Mouse (Mus musculus): ENCODE data around the gene Snapc5.
"Not testable (repeated sequence)": the region's sequence is repeated elsewhere in the genome, so short reads cannot be mapped to it uniquely, and the experiment has no call there.

The Snapc5 gene

GRCm38 (mm10) chr9:64198763-64199418 is 19.8 kb downstream of the Snapc5 start:
- DNase-seq (ENCODE audit: extremely low spot score, low spot score) = not testable (repeated sequence)

GRCm38 (mm10) chr9:64199897-64200296 is 20.8 kb downstream of the Snapc5 start:
- DNase-seq (ENCODE audit: extremely low spot score, low spot score) = no peak

DNA sequence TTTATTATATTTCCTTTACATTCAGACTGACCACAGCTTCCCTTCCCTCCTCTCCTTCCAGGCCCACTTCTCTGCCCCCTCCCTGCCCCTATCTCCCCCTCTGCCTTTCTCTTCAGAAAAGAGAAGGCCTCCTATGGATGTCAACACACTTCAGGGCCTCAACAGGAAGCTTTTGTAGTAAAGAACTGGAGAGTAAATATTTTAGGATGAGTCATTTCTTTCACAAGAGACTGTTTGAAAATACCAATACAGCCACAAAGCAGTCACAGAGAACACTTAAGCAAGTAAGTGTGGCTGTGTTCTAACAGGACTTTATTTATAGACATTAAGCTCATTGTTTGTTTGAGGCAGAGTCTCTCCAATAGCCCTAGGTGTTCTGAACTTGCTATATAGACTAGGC is 23.3 kb downstream of the Snapc5 start:
- DNase-seq (ENCODE audit: extremely low spot score, low spot score) = no peak

DNA sequence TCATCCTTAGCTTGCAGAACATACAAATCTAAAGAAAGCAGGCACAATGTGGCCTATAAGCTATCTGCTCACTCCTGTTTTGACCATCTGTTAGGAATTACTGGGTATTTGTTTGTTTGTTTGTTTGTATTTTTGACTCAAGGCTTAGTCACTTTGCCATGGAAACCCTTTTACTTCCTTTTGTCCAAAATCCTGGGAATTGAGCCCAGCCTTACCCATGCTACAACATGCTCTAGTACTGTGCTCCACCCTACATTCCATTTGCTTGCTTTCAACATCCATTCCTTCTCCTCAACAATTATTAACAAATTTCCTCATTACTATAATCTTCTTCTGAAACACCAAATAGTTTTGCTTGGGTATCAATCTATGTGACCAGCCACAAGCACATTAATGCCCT is 23.8 kb downstream of the Snapc5 start:
- DNase-seq (ENCODE audit: extremely low spot score, low spot score) = no peak

DNA sequence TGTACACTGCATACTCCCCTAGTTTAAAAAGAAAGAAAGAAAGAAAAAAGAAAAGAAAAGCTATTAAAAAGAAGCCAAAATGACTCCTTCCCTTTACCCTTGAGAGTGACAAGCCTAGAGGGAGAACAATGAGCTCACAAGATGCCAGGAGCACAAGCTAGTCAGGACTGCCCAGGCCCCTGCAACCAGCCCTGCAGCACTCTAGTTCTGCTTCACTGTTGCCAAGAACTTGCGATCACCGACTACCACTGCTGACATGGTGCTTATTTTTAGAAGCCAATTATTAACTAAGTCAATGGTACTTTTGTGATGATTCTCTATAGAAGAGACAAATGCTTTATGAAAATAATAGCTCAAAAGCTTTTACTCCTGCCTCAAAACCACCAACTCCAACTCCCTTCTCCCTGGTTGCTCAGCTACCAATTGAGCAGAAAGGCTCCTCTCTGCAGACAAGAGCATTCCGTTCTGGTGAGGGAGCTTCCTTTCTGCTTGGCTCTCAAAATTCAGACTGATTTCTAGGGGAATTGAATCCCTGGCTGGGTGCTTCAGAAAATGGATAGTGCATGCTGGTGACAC is 28.5 kb downstream of the Snapc5 start:
- no peak for DNase-seq (ENCODE audit: extremely low spot score, low spot score)

DNA sequence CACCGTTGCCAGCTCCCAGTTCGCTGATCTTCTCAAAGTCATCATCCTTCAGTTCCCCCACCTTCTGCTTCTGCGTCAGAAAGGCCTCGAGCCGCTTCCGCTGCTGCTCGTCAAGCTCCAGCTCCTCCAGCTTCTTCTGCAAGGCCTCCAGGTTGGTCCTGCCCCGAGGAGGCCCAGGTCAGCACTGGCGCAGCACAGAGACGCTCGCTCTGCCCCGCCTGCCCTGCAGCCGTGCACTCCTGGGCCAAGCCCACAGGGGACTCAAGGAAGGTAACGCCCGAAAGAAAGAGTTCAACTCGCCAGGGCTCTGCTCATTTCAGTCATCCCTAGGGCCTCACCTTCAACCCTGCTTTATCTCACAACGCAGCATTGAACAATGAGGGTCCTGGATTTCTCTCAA is 35.4 kb downstream of the Snapc5 start:
- no peak for DNase-seq (ENCODE audit: extremely low spot score, low spot score)

DNA sequence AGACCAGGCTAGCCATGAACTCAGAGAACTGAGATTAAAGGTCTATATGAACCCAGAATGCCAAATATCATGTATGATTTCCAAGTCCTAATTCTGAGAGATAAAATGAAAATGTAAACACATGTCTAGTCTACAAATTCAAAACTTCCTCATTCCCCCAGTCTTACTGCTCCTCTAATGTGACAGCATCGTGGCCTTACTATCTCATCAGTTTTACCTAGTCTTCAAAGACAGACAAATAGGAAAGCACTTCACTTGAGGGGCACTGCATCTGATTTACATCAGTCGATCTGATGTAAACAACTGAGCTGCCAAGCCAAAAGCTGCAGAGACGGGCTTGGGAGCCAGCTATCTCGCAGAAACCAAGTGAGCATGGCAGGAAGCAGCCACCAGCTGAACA is 37.0 kb downstream of the Snapc5 start:
- DNase-seq (ENCODE audit: extremely low spot score, low spot score) = no peak

- DNase-seq (ENCODE audit: extremely low spot score, low spot score) = no peak
These were observed 37.6 kb downstream of the Snapc5 start for GRCm38 (mm10) chr9:64216641-64217040.

DNA sequence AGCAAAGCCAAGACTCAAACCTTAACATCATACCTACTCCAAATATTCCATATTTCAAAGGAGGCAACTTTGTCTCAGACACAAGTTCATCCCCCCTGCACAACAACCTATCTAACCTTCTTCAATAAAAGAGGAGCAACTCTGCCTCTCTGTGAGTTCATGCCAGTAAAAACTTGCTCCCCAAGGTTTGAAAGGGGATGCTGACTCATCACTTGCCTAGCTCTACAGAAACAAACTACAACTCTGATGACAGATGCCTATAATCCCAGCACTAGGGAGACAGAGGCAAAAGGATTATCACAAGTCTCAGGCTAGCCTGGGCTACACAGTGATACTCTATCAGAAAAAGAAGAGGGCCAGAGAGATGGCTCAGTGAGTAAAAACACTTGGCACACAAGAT is 38.8 kb downstream of the Snapc5 start:
- DNase-seq (ENCODE audit: extremely low spot score, low spot score) = no peak

DNA sequence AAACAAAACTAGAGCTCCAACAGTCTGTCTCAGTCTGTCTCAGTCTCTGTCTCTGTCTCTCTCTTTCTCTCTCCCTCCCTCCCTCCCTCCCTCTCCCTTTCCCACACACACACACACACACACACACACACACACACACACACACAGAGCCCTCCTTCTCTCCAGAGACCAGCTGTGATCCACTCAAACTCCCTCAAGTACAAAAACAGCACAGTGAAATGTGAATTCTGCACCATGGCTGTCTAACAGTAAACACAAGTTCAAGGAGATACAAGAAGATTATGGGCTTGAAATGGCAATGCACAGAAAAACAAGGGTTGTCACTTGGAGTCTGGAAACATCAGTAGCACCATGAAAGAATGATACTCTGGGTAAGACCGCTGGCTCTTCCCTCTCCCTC is 40.2 kb downstream of the Snapc5 start:
- no peak for DNase-seq (ENCODE audit: extremely low spot score, low spot score)

- no peak for DNase-seq (ENCODE audit: extremely low spot score, low spot score)
These were observed 40.8 kb downstream of the Snapc5 start for GRCm38 (mm10) chr9:64219772-64220420.

DNA sequence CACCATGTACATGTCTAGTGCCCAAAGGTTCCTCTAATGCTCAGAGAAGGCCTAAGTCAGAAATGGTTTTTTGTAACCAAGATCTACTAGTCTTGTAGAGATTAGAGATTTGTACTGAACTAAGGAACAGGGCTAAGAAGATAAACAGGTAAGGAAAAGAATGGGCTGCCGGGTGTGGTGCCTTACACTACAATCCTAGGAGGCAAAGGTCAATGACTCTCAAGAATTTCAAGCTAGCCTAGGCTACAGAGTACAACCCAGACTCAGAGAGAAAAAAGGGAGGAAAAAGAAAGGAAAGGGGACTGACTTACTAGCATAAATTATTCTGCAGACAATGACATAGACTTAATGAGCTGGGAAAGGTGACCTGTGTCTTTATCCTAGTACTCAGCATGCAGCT is 41.5 kb downstream of the Snapc5 start:
- DNase-seq (ENCODE audit: extremely low spot score, low spot score) = no peak

- no peak for DNase-seq (ENCODE audit: extremely low spot score, low spot score)
These were observed 42.4 kb downstream of the Snapc5 start for GRCm38 (mm10) chr9:64221480-64221879.

DNA sequence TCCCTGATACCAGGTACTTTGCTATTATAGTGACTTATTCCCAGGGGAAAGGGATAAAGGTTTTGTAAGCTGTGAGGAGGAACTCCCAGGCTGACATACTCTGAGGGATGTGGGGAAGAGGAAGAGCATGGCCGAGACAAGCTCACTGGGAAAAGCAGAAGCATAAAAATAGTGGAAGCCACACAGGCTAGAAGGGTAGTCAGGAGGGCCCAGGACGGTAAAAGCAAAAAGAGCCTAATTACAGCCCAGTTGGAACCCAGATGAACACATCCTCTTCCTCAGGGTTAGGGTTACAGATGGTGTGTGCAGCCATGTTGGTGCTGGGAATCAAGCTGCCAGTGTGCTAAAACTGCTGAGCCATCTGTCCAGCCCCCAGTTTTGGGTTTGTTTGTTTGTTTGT is 43.0 kb downstream of the Snapc5 start:
- no peak for DNase-seq (ENCODE audit: extremely low spot score, low spot score)

GRCm38 (mm10) chr9:64225805-64226204 is 46.7 kb downstream of the Snapc5 start:
- DNase-seq (ENCODE audit: extremely low spot score, low spot score) = no peak

GRCm38 (mm10) chr9:64227736-64228135 is 48.7 kb downstream of the Snapc5 start:
- DNase-seq (ENCODE audit: extremely low spot score, low spot score) = no peak

DNA sequence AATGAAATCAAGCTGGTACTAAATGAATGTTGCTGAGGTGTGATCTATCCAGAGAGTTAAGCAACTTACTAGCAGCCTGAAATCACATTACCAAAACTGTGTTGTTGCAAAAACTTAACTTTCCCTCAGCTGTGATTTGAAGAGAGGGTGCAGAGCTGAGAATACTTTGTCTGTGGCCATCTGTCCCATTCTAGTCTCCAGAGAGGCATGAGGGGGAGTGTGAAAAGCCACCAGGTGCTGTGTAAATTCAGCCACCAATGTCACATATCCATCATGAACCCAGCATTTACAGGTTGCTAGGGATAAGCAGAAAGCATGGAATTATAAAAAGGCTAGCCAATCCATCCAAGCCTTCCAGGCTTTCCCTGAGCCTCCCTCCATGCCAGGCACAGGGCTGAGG is 49.9 kb downstream of the Snapc5 start:
- DNase-seq (ENCODE audit: extremely low spot score, low spot score) = no peak

DNA sequence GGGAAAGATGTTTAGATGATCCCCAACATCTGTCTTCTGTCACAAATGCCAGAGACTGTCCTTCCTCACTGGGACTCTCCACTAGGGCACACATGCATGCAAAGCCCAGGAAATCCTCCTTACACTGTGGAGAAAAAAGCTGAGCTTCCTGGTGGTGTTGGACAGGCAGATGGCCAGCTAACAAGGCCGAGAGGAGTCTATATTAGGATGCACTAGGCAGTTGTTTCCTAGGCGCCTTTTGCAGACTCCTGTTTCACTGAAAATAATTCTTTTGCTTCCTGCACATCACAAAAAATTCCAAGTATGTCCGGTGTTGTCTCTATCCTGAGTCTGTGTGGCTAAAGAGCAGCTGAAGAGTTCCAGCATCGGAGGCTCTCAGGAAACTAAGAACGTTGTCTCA is 52.1 kb downstream of the Snapc5 start:
- DNase-seq (ENCODE audit: extremely low spot score, low spot score) = no peak

- DNase-seq (ENCODE audit: extremely low spot score, low spot score) = no peak
These were observed 52.6 kb downstream of the Snapc5 start for GRCm38 (mm10) chr9:64231674-64232073.

DNA sequence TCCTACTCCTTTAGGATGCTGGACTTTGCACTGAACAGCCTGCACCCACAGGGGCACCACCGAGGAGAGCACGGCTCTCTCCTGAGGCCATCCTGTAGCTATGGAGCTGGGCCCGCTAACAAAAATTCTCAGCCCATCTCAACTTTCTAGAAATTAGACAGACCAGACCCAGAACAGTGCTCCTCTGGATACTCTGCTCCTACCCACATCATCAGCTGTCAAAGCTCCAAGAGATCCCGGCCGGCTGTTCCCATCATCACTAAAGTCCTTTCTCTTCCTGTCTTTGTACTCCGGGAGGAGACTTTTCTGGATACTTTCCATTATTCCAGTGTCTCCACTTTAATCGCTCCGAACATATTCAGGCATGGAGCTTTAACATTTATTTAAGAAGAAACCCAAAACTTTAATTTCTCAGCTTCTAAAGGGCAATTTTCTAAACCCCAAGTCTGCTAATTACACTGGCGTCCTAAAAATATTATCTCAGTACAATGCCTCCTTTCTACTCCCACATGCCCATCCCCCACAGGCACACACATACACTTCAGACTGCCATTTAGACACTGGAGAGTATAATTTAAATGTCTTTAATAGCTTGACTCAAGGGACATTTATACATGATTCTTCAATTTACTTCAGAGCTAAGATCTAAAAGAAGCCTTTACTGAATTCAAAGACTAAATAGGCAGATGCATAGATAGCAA is 53.3 kb downstream of the Snapc5 start:
- no peak for DNase-seq (ENCODE audit: extremely low spot score, low spot score)
